Mouse (Mus musculus) thymus, adult 2 months (tissue): ENCODE measurements around the gene Rasa2. TPM values are rescaled to one million over a fixed set of nuclear protein-coding genes. Genes with fewer than 3 reads are reported as not detected.
A peak's percentile ranks its signal among the peaks of the same experiment; 100 is the strongest.

ENCODE experiments used
- DNase-seq: peaks from one replicate; pipeline ENCODE4 v3.0.0; 2021
- H3K27ac ChIP-seq: fragments of 200-500 bp; 2 replicates; pipeline ENCODE4 v1.5.1; 2012; ENCODE audit warnings: low read length, control low read depth; ENCODE audit not compliant: control insufficient read depth, insufficient read depth
- H3K27me3 ChIP-seq: fragments of 200-500 bp; 2 replicates; pipeline ENCODE4 v1.6.1; 2012; ENCODE audit warnings: mild to moderate bottlenecking, low read length, moderate library complexity, mixed read lengths; ENCODE audit not compliant: control insufficient read depth, insufficient read depth
- H3K36me3 ChIP-seq: fragments of 200-500 bp; 2 replicates; pipeline ENCODE4 v1.6.1; 2012; ENCODE audit warnings: mild to moderate bottlenecking, low read length, moderate library complexity; ENCODE audit not compliant: control insufficient read depth, insufficient read depth
- H3K4me1 ChIP-seq: fragments of 200-500 bp; replicated peaks from 2 replicates; pipeline ENCODE4 v1.6.1; 2012; ENCODE audit warnings: low read length; ENCODE audit not compliant: control insufficient read depth, insufficient read depth
- H3K4me3 ChIP-seq: fragments of 200-500 bp; 2 replicates; pipeline ENCODE4 v1.5.1; 2012; ENCODE audit warnings: mild to moderate bottlenecking, low read length, control low read depth, moderate library complexity; ENCODE audit not compliant: control insufficient read depth, insufficient read depth
- CTCF ChIP-seq: fragments of 200-500 bp; IDR thresholded peaks from 2 replicates; pipeline ENCODE4 v1.5.1; 2012; ENCODE audit warnings: mild to moderate bottlenecking, control low read depth, low read length, moderate library complexity, borderline replicate concordance; ENCODE audit not compliant: control insufficient read depth, poor library complexity, insufficient read depth; ENCODE audit errors: extremely low read depth
- POLR2A ChIP-seq: fragments of 200-500 bp; IDR thresholded peaks from 2 replicates; pipeline ENCODE4 v1.6.1; 2012; ENCODE audit warnings: mild to moderate bottlenecking, low read length, control low read depth, moderate library complexity; ENCODE audit not compliant: control insufficient read depth, poor library complexity, insufficient read depth; ENCODE audit errors: extremely low read depth
- WGBS: fragments of 180-500 bp; shearing (Covaris S2); methylation state at CpG from one replicate; pipeline ENCODE4 v1.1.7; 2018; 5-methylcytosine and 5-hydroxymethylcytosine counted together
- polyA plus RNA-seq: library from polyadenylated mRNA; depleted of rRNA; stranded (reverse); fragments of >200 nt; gene quantifications from 2 replicates; pipeline ENCODE4 v1.2.3, GENCODE M21; 2012

Gene Rasa2
- polyA plus RNA-seq, 1 experiment, result 7.4 TPM

DNA sequence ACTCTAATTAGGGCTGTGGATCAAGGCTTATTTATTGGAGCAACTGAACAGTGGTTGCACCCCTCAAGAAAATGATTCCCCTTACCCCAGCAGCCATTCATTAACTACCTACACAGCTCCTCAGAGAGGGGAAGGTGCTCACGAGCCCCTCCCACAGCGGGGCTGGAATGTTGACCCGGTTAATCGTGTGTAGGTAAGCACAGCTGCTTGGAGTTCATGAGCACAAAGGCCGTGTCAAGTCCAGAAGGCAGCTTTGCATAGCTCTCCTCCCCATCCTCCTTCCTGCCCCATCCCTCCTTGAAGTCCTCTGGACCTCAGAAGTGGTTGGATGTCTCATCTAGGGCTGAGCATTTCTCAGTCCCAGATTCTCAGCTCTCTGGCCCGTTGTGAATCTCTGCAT lies 3.8 kb upstream of the Rasa2 start:
- WGBS, result 87% methylated on average over 6 of the region's 6 CpGs
- no peak for TF ChIP-seq POLR2A
- TF ChIP-seq CTCF, result no peak
- no peak for DNase-seq
- Histone ChIP-seq H3K4me3 (no peak overlapping the region), H3K36me3 (no peaks in the 10 kb centered on the region), H3K4me1 (peaks cover 11% of the 10 kb centered on the region), H3K27me3 (no peaks in the 10 kb centered on the region), H3K27ac (no peak overlapping the region)

DNA sequence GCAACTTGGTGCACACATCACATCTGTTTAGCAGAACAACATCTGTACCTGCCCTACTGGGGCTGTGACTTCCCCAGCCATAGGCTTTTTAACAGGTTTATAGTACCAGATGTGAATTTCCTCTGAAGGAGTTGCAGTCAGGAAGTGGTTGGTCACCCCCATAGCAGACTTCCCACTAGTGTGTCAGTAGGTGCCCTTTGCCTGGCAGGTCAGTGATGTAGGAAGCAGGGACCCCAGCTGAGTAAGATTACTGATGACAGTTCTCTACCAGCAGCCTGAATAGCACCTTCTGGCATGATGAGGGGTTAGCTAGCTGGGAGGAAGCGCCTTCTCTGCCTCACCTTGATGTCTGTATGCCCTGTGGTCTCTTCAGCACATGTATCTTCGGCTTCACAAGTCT lies 2.4 kb upstream of the Rasa2 start:
- TF ChIP-seq POLR2A (no peak), CTCF (no peak)
- no peaks in the 10 kb centered on the region for H3K27me3 ChIP-seq
- peak; percentile 31 for DNase-seq
- no peaks in the 10 kb centered on the region for H3K36me3 ChIP-seq
- WGBS, result 29% methylated on average over 2 of the region's 2 CpGs
- H3K27ac ChIP-seq, result no peak overlapping the region
- no peak overlapping the region for H3K4me3 ChIP-seq
- peaks cover 16% of the 10 kb centered on the region for H3K4me1 ChIP-seq

DNA sequence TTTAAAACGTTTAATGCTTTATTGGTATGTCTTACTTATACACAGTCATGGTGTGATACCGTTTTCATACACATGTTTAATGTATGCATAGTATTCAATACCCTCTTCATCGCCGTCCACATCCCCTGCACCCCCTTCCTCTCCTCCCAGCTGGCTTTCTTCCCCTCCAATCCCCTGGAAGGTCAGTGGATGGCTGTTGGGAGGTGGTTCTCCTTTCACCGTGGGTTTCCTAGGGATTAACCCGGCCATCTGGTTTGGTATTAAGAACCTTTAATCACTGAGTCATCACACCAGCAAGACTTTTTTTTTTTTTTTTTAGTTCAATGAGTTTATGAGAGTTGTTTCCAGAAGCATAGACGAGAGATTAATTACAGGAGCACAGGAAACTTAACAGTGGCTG lies 1.3 kb upstream of the Rasa2 start:
- H3K27me3 ChIP-seq, result no peaks in the 10 kb centered on the region
- no peak for DNase-seq
- H3K4me1 ChIP-seq, result peaks cover 20% of the 10 kb centered on the region
- WGBS, result 74% methylated on average over 7 of the region's 7 CpGs
- no peak overlapping the region for H3K27ac ChIP-seq
- no peak overlapping the region for H3K4me3 ChIP-seq
- TF ChIP-seq POLR2A, result no peak
- TF ChIP-seq CTCF, result no peak
- H3K36me3 ChIP-seq, result no peaks in the 10 kb centered on the region

DNA sequence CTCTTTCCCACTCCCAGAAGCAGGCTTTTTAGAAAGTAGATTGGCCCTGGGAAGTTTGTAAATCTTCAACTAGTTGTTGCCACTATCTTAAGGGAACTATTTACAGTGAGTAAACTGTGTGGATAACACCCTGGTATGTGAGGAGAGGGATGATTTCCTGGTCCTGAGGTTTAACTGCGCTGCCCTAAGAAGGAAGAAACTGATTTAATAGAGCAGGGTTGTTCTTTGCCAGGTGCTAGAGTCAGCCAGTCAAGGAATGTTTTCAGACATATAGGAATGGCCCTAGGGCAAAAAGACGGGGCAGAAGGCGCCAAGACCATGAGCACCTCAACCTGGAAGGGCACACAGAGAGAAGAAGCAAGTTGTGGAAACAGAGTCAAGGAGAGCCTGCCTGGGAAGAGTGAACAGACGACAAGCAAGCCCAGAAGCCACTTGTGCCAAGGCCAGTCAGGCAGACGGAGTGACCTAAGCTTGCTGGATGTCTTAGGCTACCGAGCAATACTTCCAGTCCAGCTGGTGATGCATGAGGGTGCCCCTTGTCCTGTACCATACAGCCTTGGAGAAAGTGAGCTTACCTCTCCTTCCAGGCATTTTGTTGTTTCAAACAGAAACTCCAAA lies 765 bp upstream of the Rasa2 start:
- Histone ChIP-seq H3K4me1 (peaks cover 20% of the 10 kb centered on the region), H3K4me3 (no peak overlapping the region), H3K36me3 (no peaks in the 10 kb centered on the region), H3K27ac (no peak overlapping the region), H3K27me3 (no peaks in the 10 kb centered on the region)
- WGBS, result 91% methylated on average over 6 of the region's 6 CpGs
- no peak for TF ChIP-seq POLR2A
- no peak for TF ChIP-seq CTCF
- no peak for DNase-seq

DNA sequence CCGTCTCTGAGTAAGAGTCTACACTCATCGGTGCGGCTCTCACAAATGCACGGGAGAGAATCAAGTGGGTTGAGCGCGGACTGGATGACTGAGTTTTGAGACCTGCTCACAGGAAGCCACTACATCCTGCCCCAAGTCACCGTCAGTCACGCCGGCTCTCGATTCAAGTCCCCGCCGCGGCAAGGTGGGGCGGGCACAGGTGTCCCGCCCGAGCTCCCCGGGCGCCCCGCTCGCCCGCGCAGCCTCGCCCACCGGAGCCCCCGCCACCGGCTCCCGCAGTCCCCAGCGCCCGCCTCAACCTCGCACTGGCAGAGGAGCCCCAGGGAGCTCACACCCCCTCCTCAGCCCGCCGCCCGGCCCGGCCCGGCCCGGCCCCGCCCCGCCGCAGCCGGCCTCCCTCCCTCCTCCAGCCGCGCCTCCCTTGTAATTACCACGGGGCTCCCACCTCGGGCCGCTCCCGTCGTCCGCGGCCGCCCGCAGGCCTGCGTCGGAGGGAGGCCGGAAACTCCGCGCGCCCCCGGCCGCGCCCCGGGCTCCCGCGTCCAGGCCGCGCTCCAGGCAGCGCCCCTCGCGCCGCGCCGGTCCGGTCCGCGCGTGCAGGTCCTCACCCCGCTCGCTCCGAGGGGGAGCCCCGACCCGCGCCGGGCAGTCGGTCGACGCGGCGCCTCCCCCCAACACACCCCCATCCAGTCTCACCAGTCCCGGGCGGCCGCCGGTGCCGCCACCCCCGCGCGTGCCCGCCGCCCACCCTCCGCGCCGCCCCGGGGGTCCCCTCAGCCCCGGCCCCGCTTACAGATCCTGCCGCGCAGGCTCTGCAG lies 637 bp downstream of the Rasa2 start:
- H3K4me3 ChIP-seq, result peak overlapping the region; percentile 60
- H3K27ac ChIP-seq, result peak overlapping the region; percentile 42
- no peaks in the 10 kb centered on the region for H3K27me3 ChIP-seq
- peak; percentile 83 for DNase-seq
- WGBS, result 1% methylated on average over 84 of the region's 105 CpGs
- H3K4me1 ChIP-seq, result peaks cover 20% of the 10 kb centered on the region
- H3K36me3 ChIP-seq, result no peaks in the 10 kb centered on the region
- TF ChIP-seq POLR2A (0 out of 2 replicates have a peak, but pooled peaks have one; percentile 41), CTCF (no peak)

DNA sequence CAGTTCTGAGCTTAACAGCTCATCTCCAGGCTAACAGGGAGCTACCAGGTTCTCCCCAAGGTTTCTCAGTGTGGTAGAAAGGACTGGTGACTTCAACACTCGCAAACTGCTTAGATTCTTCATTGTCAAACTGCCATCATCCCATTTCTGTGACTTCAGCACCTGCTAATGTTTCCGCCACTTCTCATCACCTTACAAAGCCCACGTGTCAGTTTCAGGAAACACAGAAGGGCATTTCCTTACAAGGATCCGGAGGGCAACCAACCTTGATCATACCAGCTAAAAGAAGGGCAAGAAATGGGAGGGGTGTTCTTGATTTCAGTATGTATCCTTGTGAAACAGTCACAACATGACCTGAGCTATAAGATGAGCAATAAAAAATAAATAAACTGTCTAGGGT lies 2.3 kb downstream of the Rasa2 start:
- no peak overlapping the region for H3K4me3 ChIP-seq
- 45% methylated on average over 4 of the region's 4 CpGs for WGBS
- H3K27me3 ChIP-seq, result no peaks in the 10 kb centered on the region
- no peak overlapping the region for H3K27ac ChIP-seq
- H3K4me1 ChIP-seq, result peaks cover 20% of the 10 kb centered on the region
- TF ChIP-seq POLR2A (no peak), CTCF (no peak)
- DNase-seq, result no peak
- no peaks in the 10 kb centered on the region for H3K36me3 ChIP-seq

DNA sequence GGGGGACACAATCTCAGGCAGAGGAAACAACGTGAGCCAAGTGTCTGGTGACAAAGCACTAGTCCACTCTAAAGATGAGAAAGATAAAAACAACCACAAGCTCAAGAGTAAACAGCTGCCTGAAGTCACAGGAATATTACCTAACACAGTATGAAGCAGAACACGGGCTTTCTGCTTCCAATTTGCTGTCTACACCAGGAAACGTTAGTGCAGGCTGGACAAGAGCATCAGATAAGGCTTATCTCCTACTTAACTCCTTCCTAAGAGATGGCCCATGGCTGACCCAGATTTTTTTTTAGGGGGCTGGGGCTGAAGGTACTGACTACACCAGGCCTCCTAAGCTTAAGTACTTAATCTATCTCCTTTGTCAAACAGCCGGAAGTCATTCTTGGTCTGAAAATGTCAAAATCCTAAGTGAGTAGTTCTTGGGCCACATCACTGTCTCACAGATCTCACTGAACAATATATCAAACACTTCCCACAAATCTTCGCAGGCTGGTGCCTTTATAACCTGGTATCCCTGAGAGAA lies 3.8 kb downstream of the Rasa2 start:
- TF ChIP-seq POLR2A (no peak), CTCF (no peak)
- Histone ChIP-seq H3K27ac (no peak overlapping the region), H3K4me3 (no peak overlapping the region), H3K36me3 (no peaks in the 10 kb centered on the region), H3K27me3 (no peaks in the 10 kb centered on the region), H3K4me1 (peaks cover 13% of the 10 kb centered on the region)
- 54% methylated on average over 5 of the region's 5 CpGs for WGBS
- no peak for DNase-seq
